Mouse (Mus musculus) G1E (cell line): ENCODE results near the gene Rufy3.

ENCODE experiments used
- CTCF ChIP-seq: IDR thresholded peaks from 2 replicates; pipeline ENCODE4 v1.5.1; 2012; ENCODE audit warnings: low read depth, low read length, inconsistent platforms, mixed read lengths
- GATA1 ChIP-seq: IDR thresholded peaks from 2 replicates; pipeline ENCODE4 v1.6.1; 2012; ENCODE audit warnings: borderline replicate concordance, low read length, inconsistent platforms, mixed read lengths
- GATA2 ChIP-seq: IDR thresholded peaks from 2 replicates; pipeline ENCODE4 v1.6.1; 2012; ENCODE audit warnings: low read depth, low read length, inconsistent platforms, borderline replicate concordance
- POLR2AphosphoS5 ChIP-seq: IDR thresholded peaks from 2 replicates; pipeline ENCODE4 v1.6.1; 2012; ENCODE audit warnings: low read depth, low read length, inconsistent platforms; ENCODE audit not compliant: insufficient replicate concordance
- TAL1 ChIP-seq: conservative IDR thresholded peaks from 2 replicates; pipeline ENCODE4 v1.6.1; 2012; ENCODE audit warnings: low read depth, low read length, inconsistent platforms, mixed read lengths

- TF ChIP-seq CTCF: no peak
- no peak for TF ChIP-seq POLR2AphosphoS5
- no peak for TF ChIP-seq GATA1
- TF ChIP-seq TAL1: no peak
- no peak for TF ChIP-seq GATA2
Observed at GRCm38 (mm10) chr5:88540845-88541244, 24.0 kb upstream of the Rufy3 start.
